Mouse (Mus musculus): ENCODE results near the gene Epb42. TPM values are rescaled to one million over a fixed set of nuclear protein-coding genes. Genes with fewer than 3 reads are reported as not detected.

Epb42 gene
- polyA plus RNA-seq, 1 experiment from 2014 or later: 0.30 TPM

Small RNA genes lying within 50 kb of the gene (microRNA-seq; reads per million reads assigned to microRNA genes)
- gene Gm44325 (ENCODE audit: borderline number of aligned reads): not detected

Other genes starting within 250 kb of the Epb42 start
- gene Cdan1, start 186.9 kb downstream of the Epb42 start, polyA plus RNA-seq (2015; fragmentation: Nextera tagmentation; extraction: Ambion mirVana): 8.2 and 8.7 TPM in 2 replicates
- 2.7 and 3.7 TPM in 2 replicates for gene Ttbk2, start 186.5 kb downstream of the Epb42 start, polyA plus RNA-seq (2015; fragmentation: Nextera tagmentation; extraction: Ambion mirVana)
- gene Ubr1, start 66.4 kb downstream of the Epb42 start, polyA plus RNA-seq (2015; fragmentation: Nextera tagmentation; extraction: Ambion mirVana): 23.1 and 28.6 TPM in 2 replicates
- 3.0 and 4.7 TPM in 2 replicates for gene Tmem62, start 60.1 kb downstream of the Epb42 start, polyA plus RNA-seq (2015; fragmentation: Nextera tagmentation; extraction: Ambion mirVana)
- 81.1 and 85.9 TPM in 2 replicates for gene Ccndbp1, start 28.7 kb downstream of the Epb42 start, polyA plus RNA-seq (2015; fragmentation: Nextera tagmentation; extraction: Ambion mirVana)
- 0.31 and 0.42 TPM in 2 replicates for gene Tgm5, start 48.8 kb upstream of the Epb42 start, polyA plus RNA-seq (2015; fragmentation: Nextera tagmentation; extraction: Ambion mirVana)
- 0.37 and 0.38 TPM in 2 replicates for gene Tgm7, start 72.7 kb upstream of the Epb42 start, polyA plus RNA-seq (2015; fragmentation: Nextera tagmentation; extraction: Ambion mirVana)
- gene Adal, start 103.4 kb upstream of the Epb42 start, polyA plus RNA-seq (2015; fragmentation: Nextera tagmentation; extraction: Ambion mirVana): 20.3 and 21.3 TPM in 2 replicates
- 23.4 and 25.5 TPM in 2 replicates for gene Lcmt2, start 103.6 kb upstream of the Epb42 start, polyA plus RNA-seq (2015; fragmentation: Nextera tagmentation; extraction: Ambion mirVana)
- gene Tubgcp4, start 133.6 kb upstream of the Epb42 start, polyA plus RNA-seq (2015; fragmentation: Nextera tagmentation; extraction: Ambion mirVana): 45.5 and 51.2 TPM in 2 replicates
- 9.4 and 11.5 TPM in 2 replicates for gene Zscan29, start 134.1 kb upstream of the Epb42 start, polyA plus RNA-seq (2015; fragmentation: Nextera tagmentation; extraction: Ambion mirVana)
- gene Trp53bp1, start 234.3 kb upstream of the Epb42 start, polyA plus RNA-seq (2015; fragmentation: Nextera tagmentation; extraction: Ambion mirVana): 23.0 and 24.3 TPM in 2 replicates